In the genomic region with DNA sequence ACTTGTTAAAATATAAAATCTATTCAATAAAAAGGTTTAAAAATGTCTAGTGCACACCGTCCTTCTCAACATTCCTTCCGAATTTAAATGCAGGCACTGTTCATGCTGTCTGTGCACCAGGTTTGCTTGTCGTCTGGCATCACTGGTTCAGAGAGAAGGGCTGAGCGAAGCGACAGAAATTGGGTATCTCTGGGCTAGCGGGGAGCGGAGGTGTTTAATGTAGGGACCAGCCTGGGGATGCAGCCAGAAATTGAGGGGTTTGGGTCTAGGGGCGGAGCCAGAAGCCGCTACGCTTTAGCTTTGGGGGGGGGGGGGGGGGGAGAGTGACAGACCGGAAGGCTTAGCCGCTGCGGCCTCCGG, we compare ENCODE assay signal across 8 mouse cellular contexts. TPM values are rescaled to one million over a fixed set of nuclear protein-coding genes. Genes with fewer than 3 reads are reported as not detected.
DNase-seq lines count a peak whose midpoint lies in the region; ATAC-seq and TF ChIP-seq lines count a peak whose summit lies in the region.

No protein-coding gene starts in this region.

- H3K4me3 ChIP-seq in heart, embryonic 12.5 days: peak overlapping the region; percentile 95
- H3K4me3 ChIP-seq in E14TG2a.4 (replicated peaks; ENCODE audit: low read length): peak overlapping the region; percentile 91
- H3K4me3 ChIP-seq in forebrain, embryonic 15.5 days: peak overlapping the region; percentile 95
- peak overlapping the region; percentile 86 for H3K4me3 ChIP-seq in liver, embryonic 16.5 days (ENCODE audit: low read depth, low read length)

- peak overlapping the region; percentile 61 for H3K9ac ChIP-seq in heart, embryonic 12.5 days
- peak overlapping the region; percentile 75 for H3K9ac ChIP-seq in forebrain, embryonic 15.5 days (replicated peaks)
- peak overlapping the region; percentile 68 for H3K9ac ChIP-seq in liver, embryonic 16.5 days (ENCODE audit: low read depth, low read length)

- no peak for TF ChIP-seq CTCF in E14TG2a.4 (conservative IDR thresholded peaks at IDR 0.05; ENCODE audit: low read length)

- peak overlapping the region; percentile 87 for H3K4me2 ChIP-seq in heart, embryonic 12.5 days
- peak overlapping the region; percentile 88 for H3K4me2 ChIP-seq in forebrain, embryonic 15.5 days (replicated peaks)
- peak overlapping the region; percentile 85 for H3K4me2 ChIP-seq in liver, embryonic 16.5 days (ENCODE audit: low read depth, low read length)

- H3K9me3 ChIP-seq in heart, embryonic 12.5 days (replicated peaks): no peaks in the 10 kb centered on the region
- 0 out of 2 replicates have a peak, but pooled peaks cover 3% of the 10 kb centered on the region for H3K9me3 ChIP-seq in E14TG2a.4 (ENCODE audit: low read length)
- no peaks in the 10 kb centered on the region for H3K9me3 ChIP-seq in forebrain, embryonic 15.5 days
- no peaks in the 10 kb centered on the region for H3K9me3 ChIP-seq in liver, embryonic 16.5 days (replicated peaks; ENCODE audit: control insufficient read depth, low read length)

- no peak for ATAC-seq in heart, embryonic 12.5 days (ENCODE audit: insufficient number of reproducible peaks, low FRiP score)
- ATAC-seq in forebrain, embryonic 15.5 days (replicated peaks): no peak
- no peak; the same call in 1 of the 2 replicates for ATAC-seq in liver, embryonic 16.5 days (ENCODE audit: low read depth)

- WGBS in heart, embryonic 12.5 days: 2% methylated on average over 14 of the region's 14 CpGs
- WGBS in forebrain, embryonic 15.5 days: 2% methylated on average over 14 of the region's 14 CpGs
- under 1% methylated on average over 14 of the region's 14 CpGs for WGBS in liver, embryonic 16.5 days (ENCODE audit: insufficient replicate concordance)

- no peaks in the 10 kb centered on the region for H3K27me3 ChIP-seq in heart, embryonic 12.5 days (replicated peaks)
- H3K27me3 ChIP-seq in E14TG2a.4 (ENCODE audit: insufficient read depth, low read length): no peaks in the 10 kb centered on the region
- H3K27me3 ChIP-seq in forebrain, embryonic 15.5 days: no peaks in the 10 kb centered on the region
- no peaks in the 10 kb centered on the region for H3K27me3 ChIP-seq in liver, embryonic 16.5 days (ENCODE audit: control insufficient read depth, insufficient read depth, low read depth, low read length)

- DNase-seq in heart, postnatal 4 days: no peak
- DNase-seq in natural killer cell, adult 2 months (ENCODE audit: low spot score in 2 of 2): no peak
- no peak for DNase-seq in adrenal gland, adult (ENCODE audit: inconsistent age in 2 of 2, low spot score in 1 of 2)
- DNase-seq in frontal cortex, adult 2 months (ENCODE audit: extremely low spot score in 1 of 2, low spot score in 1 of 2): no peak

- no peaks in the 10 kb centered on the region for H3K36me3 ChIP-seq in heart, embryonic 12.5 days
- no peaks in the 10 kb centered on the region for H3K36me3 ChIP-seq in E14TG2a.4 (ENCODE audit: insufficient read depth, low read length)
- H3K36me3 ChIP-seq in forebrain, embryonic 15.5 days: no peaks in the 10 kb centered on the region
- H3K36me3 ChIP-seq in liver, embryonic 16.5 days (ENCODE audit: control insufficient read depth, insufficient read depth): no peaks in the 10 kb centered on the region

- H3K27ac ChIP-seq in heart, embryonic 12.5 days (ENCODE audit: poor library complexity, severe bottlenecking): no peak overlapping the region
- peak overlapping the region; percentile 91 for H3K27ac ChIP-seq in forebrain, embryonic 15.5 days (replicated peaks)
- H3K27ac ChIP-seq in liver, embryonic 16.5 days (ENCODE audit: low read length): peak overlapping the region; percentile 67; the same call in 1 of the 2 replicates

- H3K4me1 ChIP-seq in heart, embryonic 12.5 days (replicated peaks): peaks cover 12% of the 10 kb centered on the region
- H3K4me1 ChIP-seq in E14TG2a.4 (replicated peaks; ENCODE audit: low read depth, low read length): peaks cover 12% of the 10 kb centered on the region
- peaks cover 24% of the 10 kb centered on the region for H3K4me1 ChIP-seq in forebrain, embryonic 15.5 days
- peaks cover 10% of the 10 kb centered on the region for H3K4me1 ChIP-seq in liver, embryonic 16.5 days (ENCODE audit: control insufficient read depth, low read depth, low read length)

RNA-seq across cellular contexts. Expression of a gene that starts 0.3 kb away (rescaled TPM):
- polyA plus RNA-seq in heart, embryonic 12.5 days (2016; fragmentation: Nextera tagmentation; extraction: Ambion mirVana): 69.9 and 78.1 TPM in 2 replicates
- total RNA-seq in heart, postnatal 4 days (2021): 10 to 100 TPM; 56.5 to 62.3 TPM
- 87.6 and 88.3 TPM in 2 replicates for polyA plus RNA-seq in forebrain, embryonic 15.5 days (2015; fragmentation: Nextera tagmentation; extraction: Ambion mirVana)
- 39.8 and 40.3 TPM in 2 replicates for polyA plus RNA-seq in liver, embryonic 16.5 days (2015; fragmentation: Nextera tagmentation; extraction: Ambion mirVana)
- 49.1 and 51.8 TPM in 2 replicates for polyA plus RNA-seq in frontal cortex, adult 2 months (2012; rRNA removed)

RNA-seq across cellular contexts. Expression of a gene that starts 43.0 kb away (rescaled TPM):
- polyA plus RNA-seq in heart, embryonic 12.5 days (2016; fragmentation: Nextera tagmentation; extraction: Ambion mirVana): not detected in 2 replicates
- under 1 TPM; 0.07 to 0.09 TPM for total RNA-seq in heart, postnatal 4 days (2021)
- polyA plus RNA-seq in forebrain, embryonic 15.5 days (2015; fragmentation: Nextera tagmentation; extraction: Ambion mirVana): 0.18 and 0.23 TPM in 2 replicates
- polyA plus RNA-seq in liver, embryonic 16.5 days (2015; fragmentation: Nextera tagmentation; extraction: Ambion mirVana): not detected in 2 replicates
- 0.36 and 1.1 TPM in 2 replicates for polyA plus RNA-seq in frontal cortex, adult 2 months (2012; rRNA removed)
